Mouse (Mus musculus): ENCODE results near the gene Vps13a. TPM values are rescaled to one million over a fixed set of nuclear protein-coding genes. Genes with fewer than 3 reads are reported as not detected.
"Not testable (repeated sequence)": the region's sequence is repeated elsewhere in the genome, so short reads cannot be mapped to it uniquely, and the experiment has no call there.

Gene Vps13a
- 10 to 100 TPM; 26.2 to 31.5 TPM for total RNA-seq (2021)
- polyA plus RNA-seq (2012; rRNA removed): 0.45 and 0.55 TPM in 2 replicates
- long read RNA-seq, partial matches to known transcripts: 1 of 1 reads
- long read RNA-seq, other reads (novel, unspliced or antisense): 0 of 1 reads

GRCm38 (mm10) chr19:16780790-16781384 lies at the start of gene Vps13a:
Gene Vps13a (minus strand): TSS chr19:16780933.
- DNase-seq: peak; percentile 97

GRCm38 (mm10) chr19:16827657-16828056 lies 46.9 kb upstream of the Vps13a start:
- no peak for DNase-seq

- no peak for DNase-seq
Observed at GRCm38 (mm10) chr19:16825228-16825627, 44.5 kb upstream of the Vps13a start.

GRCm38 (mm10) chr19:16814848-16815247 lies 34.1 kb upstream of the Vps13a start:
- DNase-seq: no peak

GRCm38 (mm10) chr19:16813306-16813705 lies 32.6 kb upstream of the Vps13a start:
- DNase-seq: no peak

GRCm38 (mm10) chr19:16812072-16812608 lies 31.4 kb upstream of the Vps13a start:
- DNase-seq: no peak

GRCm38 (mm10) chr19:16805102-16805501 lies 24.4 kb upstream of the Vps13a start:
- DNase-seq: no peak

- DNase-seq: no peak
Observed at GRCm38 (mm10) chr19:16804578-16804977, 23.8 kb upstream of the Vps13a start.

- DNase-seq: peak; percentile 10
Observed at GRCm38 (mm10) chr19:16802707-16803106, 22.0 kb upstream of the Vps13a start.

GRCm38 (mm10) chr19:16802123-16802522 lies 21.4 kb upstream of the Vps13a start:
- no peak for DNase-seq

GRCm38 (mm10) chr19:16797923-16798322 lies 17.2 kb upstream of the Vps13a start:
- peak; percentile 38 for DNase-seq

GRCm38 (mm10) chr19:16794486-16794885 lies 13.8 kb upstream of the Vps13a start:
- DNase-seq: not testable (repeated sequence)

GRCm38 (mm10) chr19:16789930-16790329 lies 9.2 kb upstream of the Vps13a start:
- DNase-seq: no peak

- no peak for DNase-seq
Observed at GRCm38 (mm10) chr19:16784879-16785278, 4.1 kb upstream of the Vps13a start.

GRCm38 (mm10) chr19:16781406-16782019 lies 780 bp upstream of the Vps13a start:
- DNase-seq: no peak

GRCm38 (mm10) chr19:16780251-16780783 lies 416 bp downstream of the Vps13a start:
- peak; percentile 75 for DNase-seq

- no peak for DNase-seq
Observed at GRCm38 (mm10) chr19:16779786-16780185, 947 bp downstream of the Vps13a start.

- DNase-seq: no peak
Observed at GRCm38 (mm10) chr19:16779281-16779680, 1.5 kb downstream of the Vps13a start.

- DNase-seq: no peak
Observed at GRCm38 (mm10) chr19:16778578-16778977, 2.2 kb downstream of the Vps13a start.

- DNase-seq: no peak
Observed at GRCm38 (mm10) chr19:16777901-16778300, 2.8 kb downstream of the Vps13a start.

GRCm38 (mm10) chr19:16777391-16777790 lies 3.3 kb downstream of the Vps13a start:
- DNase-seq: not testable (repeated sequence)

GRCm38 (mm10) chr19:16773237-16774016 lies 7.3 kb downstream of the Vps13a start:
- DNase-seq: no peak
